Mouse (Mus musculus): ENCODE results near the gene Gpr18. TPM values are rescaled to one million over a fixed set of nuclear protein-coding genes. Genes with fewer than 3 reads are reported as not detected.

Gene Gpr18
- polyA plus RNA-seq, 1 experiment from 2014 or later = 0.26 TPM

- Histone ChIP-seq H3K4me1 (ENCODE audit: control insufficient read depth, insufficient read depth, low read length) (peaks cover 20% of the 10 kb centered on the region), H3K4me3 (replicated peaks; ENCODE audit: low read length) (no peak overlapping the region), H3K27me3 (ENCODE audit: control insufficient read depth, insufficient read depth, low read length) (no peaks in the 10 kb centered on the region), H3K9me3 (replicated peaks; ENCODE audit: control insufficient read depth, low read length) (no peaks in the 10 kb centered on the region), H3K36me3 (ENCODE audit: control insufficient read depth, insufficient read depth, low read length) (no peaks in the 10 kb centered on the region), H3K4me2 (ENCODE audit: low read depth, low read length) (no peak overlapping the region), H3K9ac (ENCODE audit: low read length) (no peak overlapping the region), H3K27ac (ENCODE audit: low read length) (no peak overlapping the region)
- no peak for ATAC-seq (ENCODE audit: insufficient read depth, low FRiP score)
- 78% methylated on average over 4 of the region's 4 CpGs for WGBS
These were observed 44.5 kb upstream of the Gpr18 start for GRCm38 (mm10) chr14:121960031-121960430.

GRCm38 (mm10) chr14:121959538-121959980 is 44.0 kb upstream of the Gpr18 start:
- ATAC-seq (ENCODE audit: insufficient read depth, low FRiP score) = no peak
- H3K4me3 ChIP-seq (replicated peaks; ENCODE audit: low read length) = no peak overlapping the region
- no peak overlapping the region for H3K27ac ChIP-seq (ENCODE audit: low read length)
- H3K27me3 ChIP-seq (ENCODE audit: control insufficient read depth, insufficient read depth, low read length) = no peaks in the 10 kb centered on the region
- no peaks in the 10 kb centered on the region for H3K36me3 ChIP-seq (ENCODE audit: control insufficient read depth, insufficient read depth, low read length)
- H3K4me2 ChIP-seq (ENCODE audit: low read depth, low read length) = no peak overlapping the region
- H3K4me1 ChIP-seq (ENCODE audit: control insufficient read depth, insufficient read depth, low read length) = peaks cover 20% of the 10 kb centered on the region
- no peaks in the 10 kb centered on the region for H3K9me3 ChIP-seq (replicated peaks; ENCODE audit: control insufficient read depth, low read length)
- WGBS = 89% methylated on average over 3 of the region's 3 CpGs
- no peak overlapping the region for H3K9ac ChIP-seq (ENCODE audit: low read length)

GRCm38 (mm10) chr14:121958751-121959537 is 43.4 kb upstream of the Gpr18 start:
- ATAC-seq (ENCODE audit: insufficient read depth, low FRiP score) = no peak
- H3K9ac ChIP-seq (ENCODE audit: low read length) = no peak overlapping the region
- 55% methylated on average over 10 of the region's 10 CpGs for WGBS

DNA sequence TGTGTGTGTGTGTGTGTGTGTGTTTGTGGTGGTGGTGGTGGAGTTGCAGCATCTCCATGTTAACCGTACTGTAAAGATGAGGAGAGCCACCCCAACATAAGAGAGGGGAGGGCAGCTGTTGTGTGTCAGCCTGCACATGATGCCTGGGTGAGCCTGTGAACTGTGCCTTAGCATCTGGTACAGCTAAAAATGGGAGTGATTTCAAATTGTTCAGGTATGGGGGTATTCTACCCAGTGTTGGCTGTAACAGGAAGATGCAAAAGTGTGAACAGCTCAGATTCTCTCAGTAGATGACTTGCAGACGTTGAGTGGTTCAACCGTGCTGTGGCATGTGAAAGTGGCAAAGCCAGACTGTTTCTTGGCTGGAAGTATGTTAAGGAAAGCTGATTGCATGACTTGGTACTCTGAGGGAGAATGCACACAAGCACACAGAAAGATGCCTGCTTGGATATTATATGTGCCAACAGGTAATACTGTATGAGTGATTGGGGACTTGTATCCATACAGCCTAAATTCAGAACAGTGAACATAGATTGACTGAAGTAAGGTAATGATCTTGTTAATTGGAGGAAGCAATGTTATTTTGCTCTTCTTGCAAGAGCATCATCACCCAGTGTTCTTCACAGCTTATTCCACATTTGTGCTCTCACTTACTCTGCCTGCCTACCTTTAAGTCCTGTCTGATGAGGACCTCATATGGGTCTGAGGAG is 42.6 kb upstream of the Gpr18 start:
- no peaks in the 10 kb centered on the region for H3K9me3 ChIP-seq (replicated peaks; ENCODE audit: control insufficient read depth, low read length)
- H3K4me1 ChIP-seq (ENCODE audit: control insufficient read depth, insufficient read depth, low read length) = peaks cover 10% of the 10 kb centered on the region
- no peaks in the 10 kb centered on the region for H3K27me3 ChIP-seq (ENCODE audit: control insufficient read depth, insufficient read depth, low read length)
- no peak for ATAC-seq (ENCODE audit: insufficient read depth, low FRiP score)
- no peak overlapping the region for H3K4me2 ChIP-seq (ENCODE audit: low read depth, low read length)
- H3K9ac ChIP-seq (ENCODE audit: low read length) = no peak overlapping the region
- H3K36me3 ChIP-seq (ENCODE audit: control insufficient read depth, insufficient read depth, low read length) = no peaks in the 10 kb centered on the region
- 81% methylated on average over 3 of the region's 3 CpGs for WGBS
- H3K27ac ChIP-seq (ENCODE audit: low read length) = no peak overlapping the region
- no peak overlapping the region for H3K4me3 ChIP-seq (replicated peaks; ENCODE audit: low read length)

More at GRCm38 (mm10) chr14:121958751-121959537, 43.4 kb upstream of the Gpr18 start:
- no peaks in the 10 kb centered on the region for H3K36me3 ChIP-seq (ENCODE audit: control insufficient read depth, insufficient read depth, low read length)
- no peaks in the 10 kb centered on the region for H3K9me3 ChIP-seq (replicated peaks; ENCODE audit: control insufficient read depth, low read length)
- H3K4me1 ChIP-seq (ENCODE audit: control insufficient read depth, insufficient read depth, low read length) = peaks cover 18% of the 10 kb centered on the region
- no peak overlapping the region for H3K4me2 ChIP-seq (ENCODE audit: low read depth, low read length)
- no peak overlapping the region for H3K27ac ChIP-seq (ENCODE audit: low read length)
- H3K27me3 ChIP-seq (ENCODE audit: control insufficient read depth, insufficient read depth, low read length) = no peaks in the 10 kb centered on the region
- H3K4me3 ChIP-seq (replicated peaks; ENCODE audit: low read length) = no peak overlapping the region

GRCm38 (mm10) chr14:121957176-121957871 is 41.7 kb upstream of the Gpr18 start:
- no peak overlapping the region for H3K9ac ChIP-seq (ENCODE audit: low read length)
- no peaks in the 10 kb centered on the region for H3K27me3 ChIP-seq (ENCODE audit: control insufficient read depth, insufficient read depth, low read length)
- 83% methylated on average over 10 of the region's 10 CpGs for WGBS
- no peak overlapping the region for H3K4me2 ChIP-seq (ENCODE audit: low read depth, low read length)
- H3K9me3 ChIP-seq (replicated peaks; ENCODE audit: control insufficient read depth, low read length) = no peaks in the 10 kb centered on the region
- H3K36me3 ChIP-seq (ENCODE audit: control insufficient read depth, insufficient read depth, low read length) = no peaks in the 10 kb centered on the region
- H3K4me3 ChIP-seq (replicated peaks; ENCODE audit: low read length) = no peak overlapping the region
- H3K4me1 ChIP-seq (ENCODE audit: control insufficient read depth, insufficient read depth, low read length) = peaks cover 9% of the 10 kb centered on the region
- H3K27ac ChIP-seq (ENCODE audit: low read length) = no peak overlapping the region
- no peak for ATAC-seq (ENCODE audit: insufficient read depth, low FRiP score)

DNA sequence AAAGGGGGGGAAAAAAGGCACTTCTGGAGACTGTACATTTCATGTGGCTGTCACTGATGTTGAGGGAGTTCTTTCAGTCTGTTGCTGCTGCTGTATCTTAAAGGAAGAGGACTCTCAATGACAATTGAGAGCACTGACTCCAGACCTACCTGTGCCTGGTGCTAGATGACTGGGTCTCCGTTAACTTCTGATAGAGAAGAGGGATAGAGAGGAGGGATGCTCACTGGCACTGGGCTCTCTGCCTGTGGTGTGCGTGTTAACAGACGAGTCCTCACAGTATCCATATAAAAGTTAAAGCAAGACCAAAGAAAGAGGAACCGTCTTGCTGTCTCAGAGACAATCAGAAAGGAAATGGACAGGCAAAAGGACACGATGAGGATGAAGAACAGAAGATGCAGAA is 40.7 kb upstream of the Gpr18 start:
- Histone ChIP-seq H3K9me3 (replicated peaks; ENCODE audit: control insufficient read depth, low read length) (no peaks in the 10 kb centered on the region), H3K4me2 (ENCODE audit: low read depth, low read length) (no peak overlapping the region), H3K4me1 (ENCODE audit: control insufficient read depth, insufficient read depth, low read length) (peaks cover 9% of the 10 kb centered on the region), H3K4me3 (replicated peaks; ENCODE audit: low read length) (no peak overlapping the region), H3K36me3 (ENCODE audit: control insufficient read depth, insufficient read depth, low read length) (no peaks in the 10 kb centered on the region), H3K9ac (ENCODE audit: low read length) (no peak overlapping the region), H3K27me3 (ENCODE audit: control insufficient read depth, insufficient read depth, low read length) (no peaks in the 10 kb centered on the region), H3K27ac (ENCODE audit: low read length) (no peak overlapping the region)
- ATAC-seq (ENCODE audit: insufficient read depth, low FRiP score) = no peak
- WGBS = 83% methylated on average over 5 of the region's 5 CpGs

GRCm38 (mm10) chr14:121955176-121955795 is 39.7 kb upstream of the Gpr18 start:
- WGBS = 68% methylated on average over 5 of the region's 5 CpGs
- no peak overlapping the region for H3K4me2 ChIP-seq (ENCODE audit: low read depth, low read length)
- no peaks in the 10 kb centered on the region for H3K9me3 ChIP-seq (replicated peaks; ENCODE audit: control insufficient read depth, low read length)
- H3K27ac ChIP-seq (ENCODE audit: low read length) = no peak overlapping the region
- no peaks in the 10 kb centered on the region for H3K36me3 ChIP-seq (ENCODE audit: control insufficient read depth, insufficient read depth, low read length)
- H3K27me3 ChIP-seq (ENCODE audit: control insufficient read depth, insufficient read depth, low read length) = no peaks in the 10 kb centered on the region
- ATAC-seq (ENCODE audit: insufficient read depth, low FRiP score) = no peak
- H3K9ac ChIP-seq (ENCODE audit: low read length) = no peak overlapping the region
- no peak overlapping the region for H3K4me3 ChIP-seq (replicated peaks; ENCODE audit: low read length)
- peaks cover 4% of the 10 kb centered on the region; the same call in 1 of the 2 replicates for H3K4me1 ChIP-seq (ENCODE audit: control insufficient read depth, insufficient read depth, low read length)

GRCm38 (mm10) chr14:121954608-121955007 is 39.0 kb upstream of the Gpr18 start:
- no peak overlapping the region for H3K9ac ChIP-seq (ENCODE audit: low read length)
- H3K4me1 ChIP-seq (ENCODE audit: control insufficient read depth, insufficient read depth, low read length) = peaks cover 4% of the 10 kb centered on the region; the same call in 1 of the 2 replicates
- H3K27ac ChIP-seq (ENCODE audit: low read length) = no peak overlapping the region
- H3K4me3 ChIP-seq (replicated peaks; ENCODE audit: low read length) = no peak overlapping the region
- 94% methylated on average over 12 of the region's 12 CpGs for WGBS
- no peaks in the 10 kb centered on the region for H3K9me3 ChIP-seq (replicated peaks; ENCODE audit: control insufficient read depth, low read length)
- H3K4me2 ChIP-seq (ENCODE audit: low read depth, low read length) = no peak overlapping the region
- ATAC-seq (ENCODE audit: insufficient read depth, low FRiP score) = no peak
- H3K36me3 ChIP-seq (ENCODE audit: control insufficient read depth, insufficient read depth, low read length) = no peaks in the 10 kb centered on the region
- no peaks in the 10 kb centered on the region for H3K27me3 ChIP-seq (ENCODE audit: control insufficient read depth, insufficient read depth, low read length)
